Mouse (Mus musculus): ENCODE data around the gene Rpl18. TPM values are rescaled to one million over a fixed set of nuclear protein-coding genes. Genes with fewer than 3 reads are reported as not detected.
A peak's percentile ranks its signal among the peaks of the same experiment; 100 is the strongest.

The Rpl18 gene
- polyA plus RNA-seq, 1 experiment from 2014 or later, result 1,450 TPM

- DNase-seq (ENCODE audit: low spot score) (no peak), ATAC-seq (replicated peaks; ENCODE audit: low FRiP score, low TSS enrichment, low read depth) (no peak)
- Histone ChIP-seq H3K4me2 (ENCODE audit: low read length) (peak overlapping the region; percentile 96), H3K4me3 (ENCODE audit: low read depth, low read length) (peak overlapping the region; percentile 65), H3K27me3 (replicated peaks; ENCODE audit: control insufficient read depth, insufficient read depth, low read length) (peaks cover 20% of the 10 kb centered on the region), H3K36me3 (ENCODE audit: control insufficient read depth, insufficient read depth, low read length) (no peaks in the 10 kb centered on the region), H3K9ac (ENCODE audit: low read length) (no peak overlapping the region), H3K27ac (ENCODE audit: low read depth) (peak overlapping the region; percentile 83), H3K9me3 (ENCODE audit: control insufficient read depth, low read length) (no peaks in the 10 kb centered on the region), H3K4me1 (replicated peaks; ENCODE audit: control insufficient read depth, insufficient read depth, low read length) (peaks cover 42% of the 10 kb centered on the region)
- 40% methylated on average over 12 of the region's 12 CpGs for WGBS
Measured at GRCm38 (mm10) chr7:45703521-45704033, 11.7 kb upstream of the Rpl18 start.

GRCm38 (mm10) chr7:45704046-45704559, 11.2 kb upstream of the Rpl18 start:
- no peaks in the 10 kb centered on the region for H3K9me3 ChIP-seq (ENCODE audit: control insufficient read depth, low read length)
- ATAC-seq (replicated peaks; ENCODE audit: low FRiP score, low TSS enrichment, low read depth), result peak; percentile 37
- H3K4me2 ChIP-seq (ENCODE audit: low read length), result peak overlapping the region; percentile 96
- peak overlapping the region; percentile 65 for H3K4me3 ChIP-seq (ENCODE audit: low read depth, low read length)
- peaks cover 15% of the 10 kb centered on the region for H3K27me3 ChIP-seq (replicated peaks; ENCODE audit: control insufficient read depth, insufficient read depth, low read length)
- H3K36me3 ChIP-seq (ENCODE audit: control insufficient read depth, insufficient read depth, low read length), result no peaks in the 10 kb centered on the region
- peak overlapping the region; percentile 83 for H3K27ac ChIP-seq (ENCODE audit: low read depth)
- under 1% methylated on average over 13 of the region's 13 CpGs for WGBS
- DNase-seq (ENCODE audit: low spot score), result peak; percentile 88
- H3K9ac ChIP-seq (ENCODE audit: low read length), result peak overlapping the region; percentile 42
- H3K4me1 ChIP-seq (replicated peaks; ENCODE audit: control insufficient read depth, insufficient read depth, low read length), result peaks cover 43% of the 10 kb centered on the region

GRCm38 (mm10) chr7:45704730-45705442, 10.4 kb upstream of the Rpl18 start, which contains the start of gene Dbp:
Gene Dbp, plus strand, starts transcription at chr7:45705088.
- H3K4me3 ChIP-seq (ENCODE audit: low read depth, low read length), result peak within 1 kb of the TSS; percentile 65
- peaks cover 7% of the 10 kb centered on the region for H3K27me3 ChIP-seq (replicated peaks; ENCODE audit: control insufficient read depth, insufficient read depth, low read length)
- no peaks in the 10 kb centered on the region for H3K9me3 ChIP-seq (ENCODE audit: control insufficient read depth, low read length)
- H3K9ac ChIP-seq (ENCODE audit: low read length), result peak within 1 kb of the TSS; percentile 42
- H3K4me2 ChIP-seq (ENCODE audit: low read length), result peak within 1 kb of the TSS; percentile 96
- H3K36me3 ChIP-seq (ENCODE audit: control insufficient read depth, insufficient read depth, low read length), result peaks cover 6% of the 10 kb centered on the region
- WGBS, result under 1% methylated on average over 36 of the region's 36 CpGs
- peaks cover 43% of the 10 kb centered on the region for H3K4me1 ChIP-seq (replicated peaks; ENCODE audit: control insufficient read depth, insufficient read depth, low read length)
- ATAC-seq (replicated peaks; ENCODE audit: low FRiP score, low TSS enrichment, low read depth) (peak; percentile 86), DNase-seq (ENCODE audit: low spot score) (peak; percentile 97)
- H3K27ac ChIP-seq (ENCODE audit: low read depth), result peak within 1 kb of the TSS; percentile 83

- DNase-seq (ENCODE audit: low spot score) (peak; percentile 83), ATAC-seq (replicated peaks; ENCODE audit: low FRiP score, low TSS enrichment, low read depth) (peak; percentile 5)
- peak overlapping the region; percentile 39 for H3K9ac ChIP-seq (ENCODE audit: low read length)
- peaks cover 38% of the 10 kb centered on the region for H3K4me1 ChIP-seq (replicated peaks; ENCODE audit: control insufficient read depth, insufficient read depth, low read length)
- WGBS, result under 1% methylated on average over 21 of the region's 21 CpGs
- H3K27me3 ChIP-seq (replicated peaks; ENCODE audit: control insufficient read depth, insufficient read depth, low read length), result peaks cover 1% of the 10 kb centered on the region
- H3K9me3 ChIP-seq (ENCODE audit: control insufficient read depth, low read length), result no peaks in the 10 kb centered on the region
- H3K36me3 ChIP-seq (ENCODE audit: control insufficient read depth, insufficient read depth, low read length), result peaks cover 11% of the 10 kb centered on the region
- H3K4me3 ChIP-seq (ENCODE audit: low read depth, low read length), result peak overlapping the region; percentile 65
- H3K4me2 ChIP-seq (ENCODE audit: low read length), result peak overlapping the region; percentile 96
- H3K27ac ChIP-seq (ENCODE audit: low read depth), result peak overlapping the region; percentile 73
Measured at GRCm38 (mm10) chr7:45705443-45705864, 9.8 kb upstream of the Rpl18 start.

GRCm38 (mm10) chr7:45705873-45706281, 9.4 kb upstream of the Rpl18 start:
- DNase-seq (ENCODE audit: low spot score) (peak; percentile 83), ATAC-seq (replicated peaks; ENCODE audit: low FRiP score, low TSS enrichment, low read depth) (peak; percentile 14; the same call in 1 of the 2 replicates)
- Histone ChIP-seq H3K9me3 (ENCODE audit: control insufficient read depth, low read length) (no peaks in the 10 kb centered on the region), H3K4me1 (replicated peaks; ENCODE audit: control insufficient read depth, insufficient read depth, low read length) (peaks cover 36% of the 10 kb centered on the region), H3K9ac (ENCODE audit: low read length) (peak overlapping the region; percentile 69), H3K4me2 (ENCODE audit: low read length) (peak overlapping the region; percentile 96), H3K36me3 (ENCODE audit: control insufficient read depth, insufficient read depth, low read length) (peaks cover 16% of the 10 kb centered on the region), H3K27ac (ENCODE audit: low read depth) (peak overlapping the region; percentile 73; the same call in 1 of the 2 replicates), H3K27me3 (replicated peaks; ENCODE audit: control insufficient read depth, insufficient read depth, low read length) (no peaks in the 10 kb centered on the region; the same call in 1 of the 2 replicates), H3K4me3 (ENCODE audit: low read depth, low read length) (peak overlapping the region; percentile 65)
- 2% methylated on average over 7 of the region's 7 CpGs for WGBS

- DNase-seq (ENCODE audit: low spot score), result peak; percentile 89
- peak overlapping the region; percentile 65 for H3K4me3 ChIP-seq (ENCODE audit: low read depth, low read length)
- peak overlapping the region; percentile 96 for H3K4me2 ChIP-seq (ENCODE audit: low read length)
- H3K9me3 ChIP-seq (ENCODE audit: control insufficient read depth, low read length), result no peaks in the 10 kb centered on the region
- H3K9ac ChIP-seq (ENCODE audit: low read length), result peak overlapping the region; percentile 69
- no peak for ATAC-seq (replicated peaks; ENCODE audit: low FRiP score, low TSS enrichment, low read depth)
- WGBS, result 2% methylated on average over 37 of the region's 45 CpGs
- H3K36me3 ChIP-seq (ENCODE audit: control insufficient read depth, insufficient read depth, low read length), result peaks cover 24% of the 10 kb centered on the region
- peaks cover 36% of the 10 kb centered on the region for H3K4me1 ChIP-seq (replicated peaks; ENCODE audit: control insufficient read depth, insufficient read depth, low read length)
- peak overlapping the region; percentile 70 for H3K27ac ChIP-seq (ENCODE audit: low read depth)
- H3K27me3 ChIP-seq (replicated peaks; ENCODE audit: control insufficient read depth, insufficient read depth, low read length), result no peaks in the 10 kb centered on the region
Measured at GRCm38 (mm10) chr7:45706721-45707241, 8.5 kb upstream of the Rpl18 start.

GRCm38 (mm10) chr7:45707375-45707967, 7.8 kb upstream of the Rpl18 start:
- peaks cover 31% of the 10 kb centered on the region for H3K36me3 ChIP-seq (ENCODE audit: control insufficient read depth, insufficient read depth, low read length)
- peak overlapping the region; percentile 96 for H3K4me2 ChIP-seq (ENCODE audit: low read length)
- peaks cover 36% of the 10 kb centered on the region for H3K4me1 ChIP-seq (replicated peaks; ENCODE audit: control insufficient read depth, insufficient read depth, low read length)
- ATAC-seq (replicated peaks; ENCODE audit: low FRiP score, low TSS enrichment, low read depth), result no peak; the same call in 1 of the 2 replicates
- H3K27ac ChIP-seq (ENCODE audit: low read depth), result peak overlapping the region; percentile 61
- DNase-seq (ENCODE audit: low spot score), result peak; percentile 94
- H3K4me3 ChIP-seq (ENCODE audit: low read depth, low read length), result peak overlapping the region; percentile 65
- peak overlapping the region; percentile 8; the same call in 1 of the 2 replicates for H3K9ac ChIP-seq (ENCODE audit: low read length)
- H3K27me3 ChIP-seq (replicated peaks; ENCODE audit: control insufficient read depth, insufficient read depth, low read length), result no peaks in the 10 kb centered on the region
- no peaks in the 10 kb centered on the region for H3K9me3 ChIP-seq (ENCODE audit: control insufficient read depth, low read length)
- under 1% methylated on average over 27 of the region's 27 CpGs for WGBS

- no peak for ATAC-seq (replicated peaks; ENCODE audit: low FRiP score, low TSS enrichment, low read depth)
- DNase-seq (ENCODE audit: low spot score), result no peak
Measured at GRCm38 (mm10) chr7:45708221-45708761, 7.0 kb upstream of the Rpl18 start.

More at GRCm38 (mm10) chr7:45708221-45708761, 7.0 kb upstream of the Rpl18 start:
- no peaks in the 10 kb centered on the region for H3K27me3 ChIP-seq (replicated peaks; ENCODE audit: control insufficient read depth, insufficient read depth, low read length)
- H3K4me1 ChIP-seq (replicated peaks; ENCODE audit: control insufficient read depth, insufficient read depth, low read length), result peaks cover 36% of the 10 kb centered on the region
- no peak overlapping the region for H3K4me3 ChIP-seq (ENCODE audit: low read depth, low read length)
- H3K27ac ChIP-seq (ENCODE audit: low read depth), result peak overlapping the region; percentile 34; the same call in 1 of the 2 replicates
- H3K9ac ChIP-seq (ENCODE audit: low read length), result no peak overlapping the region
- H3K36me3 ChIP-seq (ENCODE audit: control insufficient read depth, insufficient read depth, low read length), result peaks cover 39% of the 10 kb centered on the region
- H3K9me3 ChIP-seq (ENCODE audit: control insufficient read depth, low read length), result no peaks in the 10 kb centered on the region
- peak overlapping the region; percentile 96 for H3K4me2 ChIP-seq (ENCODE audit: low read length)
- 30% methylated on average over 13 of the region's 13 CpGs for WGBS
